Mouse (Mus musculus): ENCODE measurements around the gene Rtp3. TPM values are rescaled to one million over a fixed set of nuclear protein-coding genes. Genes with fewer than 3 reads are reported as not detected.

Gene Rtp3
- polyA plus RNA-seq, 1 experiment from 2014 or later, result 0.09 TPM

GRCm38 (mm10) chr9:110999856-111000255 lies 9.5 kb upstream of the Rtp3 start:
- no peak for ATAC-seq (ENCODE audit: insufficient number of reproducible peaks, low FRiP score)
- H3K4me2 ChIP-seq, result no peak overlapping the region
- no peaks in the 10 kb centered on the region for H3K27me3 ChIP-seq (replicated peaks)
- no peaks in the 10 kb centered on the region for H3K36me3 ChIP-seq
- no peak overlapping the region for H3K9ac ChIP-seq
- H3K4me3 ChIP-seq, result no peak overlapping the region
- no peak overlapping the region for H3K27ac ChIP-seq (ENCODE audit: poor library complexity, severe bottlenecking)
- 70% methylated on average over 10 of the region's 10 CpGs for WGBS
- 0 out of 2 replicates have a peak, but pooled peaks cover 9% of the 10 kb centered on the region for H3K4me1 ChIP-seq (replicated peaks)
- no peaks in the 10 kb centered on the region for H3K9me3 ChIP-seq (replicated peaks)

GRCm38 (mm10) chr9:110999056-110999455 lies 8.7 kb upstream of the Rtp3 start:
- 0 out of 2 replicates have a peak, but pooled peaks cover 9% of the 10 kb centered on the region for H3K4me1 ChIP-seq (replicated peaks)
- WGBS, result 90% methylated on average over 2 of the region's 2 CpGs
- H3K36me3 ChIP-seq, result no peaks in the 10 kb centered on the region
- H3K9ac ChIP-seq, result no peak overlapping the region
- H3K4me2 ChIP-seq, result no peak overlapping the region
- no peaks in the 10 kb centered on the region for H3K9me3 ChIP-seq (replicated peaks)
- ATAC-seq (ENCODE audit: insufficient number of reproducible peaks, low FRiP score), result no peak
- H3K4me3 ChIP-seq, result no peak overlapping the region
- H3K27me3 ChIP-seq (replicated peaks), result no peaks in the 10 kb centered on the region
- H3K27ac ChIP-seq (ENCODE audit: poor library complexity, severe bottlenecking), result no peak overlapping the region

GRCm38 (mm10) chr9:110997245-110997644 lies 6.9 kb upstream of the Rtp3 start:
- H3K9me3 ChIP-seq (replicated peaks), result no peaks in the 10 kb centered on the region
- no peaks in the 10 kb centered on the region for H3K27me3 ChIP-seq (replicated peaks)
- H3K27ac ChIP-seq (ENCODE audit: poor library complexity, severe bottlenecking), result no peak overlapping the region
- WGBS, result 2% methylated on average over 5 of the region's 5 CpGs
- H3K4me1 ChIP-seq (replicated peaks), result 0 out of 2 replicates have a peak, but pooled peaks cover 9% of the 10 kb centered on the region
- no peaks in the 10 kb centered on the region for H3K36me3 ChIP-seq
- H3K9ac ChIP-seq, result no peak overlapping the region
- no peak overlapping the region for H3K4me3 ChIP-seq
- ATAC-seq (ENCODE audit: insufficient number of reproducible peaks, low FRiP score), result no peak
- no peak overlapping the region for H3K4me2 ChIP-seq

- WGBS, result 10% methylated on average over 13 of the region's 13 CpGs
- ATAC-seq (ENCODE audit: insufficient number of reproducible peaks, low FRiP score), result peak; percentile 85
- H3K4me1 ChIP-seq (replicated peaks), result 0 out of 2 replicates have a peak, but pooled peaks cover 7% of the 10 kb centered on the region
- peak overlapping the region; percentile 72 for H3K4me2 ChIP-seq
- no peaks in the 10 kb centered on the region for H3K36me3 ChIP-seq
- H3K9ac ChIP-seq, result 0 out of 2 replicates have a peak overlapping the region, but pooled peaks have one; percentile 31
- H3K9me3 ChIP-seq (replicated peaks), result no peaks in the 10 kb centered on the region
- H3K27me3 ChIP-seq (replicated peaks), result no peaks in the 10 kb centered on the region
- peak overlapping the region; percentile 52 for H3K4me3 ChIP-seq
- peak overlapping the region; percentile 40; the same call in 1 of the 2 replicates for H3K27ac ChIP-seq (ENCODE audit: poor library complexity, severe bottlenecking)
These were observed 4.4 kb upstream of the Rtp3 start for GRCm38 (mm10) chr9:110994716-110995172.

- H3K36me3 ChIP-seq, result no peaks in the 10 kb centered on the region
- WGBS, result 39% methylated on average over 3 of the region's 3 CpGs
- H3K27ac ChIP-seq (ENCODE audit: poor library complexity, severe bottlenecking), result no peak overlapping the region
- H3K4me2 ChIP-seq, result no peak overlapping the region
- no peak for ATAC-seq (ENCODE audit: insufficient number of reproducible peaks, low FRiP score)
- no peak overlapping the region for H3K4me3 ChIP-seq
- H3K27me3 ChIP-seq (replicated peaks), result no peaks in the 10 kb centered on the region
- H3K9ac ChIP-seq, result no peak overlapping the region
- no peaks in the 10 kb centered on the region for H3K9me3 ChIP-seq (replicated peaks)
- H3K4me1 ChIP-seq (replicated peaks), result 0 out of 2 replicates have a peak, but pooled peaks cover 7% of the 10 kb centered on the region
These were observed 2.9 kb upstream of the Rtp3 start for GRCm38 (mm10) chr9:110993281-110993709.

GRCm38 (mm10) chr9:110989543-110989942 lies 840 bp downstream of the Rtp3 start:
- H3K4me1 ChIP-seq (replicated peaks), result 0 out of 2 replicates have a peak, but pooled peaks cover 7% of the 10 kb centered on the region
- H3K9me3 ChIP-seq (replicated peaks), result 0 out of 2 replicates have a peak, but pooled peaks cover 3% of the 10 kb centered on the region
- 82% methylated on average over 2 of the region's 2 CpGs for WGBS
- ATAC-seq (ENCODE audit: insufficient number of reproducible peaks, low FRiP score), result no peak
- H3K4me3 ChIP-seq, result no peak overlapping the region
- H3K4me2 ChIP-seq, result no peak overlapping the region
- H3K9ac ChIP-seq, result no peak overlapping the region
- no peaks in the 10 kb centered on the region for H3K36me3 ChIP-seq
- no peak overlapping the region for H3K27ac ChIP-seq (ENCODE audit: poor library complexity, severe bottlenecking)
- H3K27me3 ChIP-seq (replicated peaks), result no peaks in the 10 kb centered on the region

GRCm38 (mm10) chr9:110989141-110989540 lies 1.2 kb downstream of the Rtp3 start:
- Histone ChIP-seq H3K27me3 (replicated peaks) (no peaks in the 10 kb centered on the region), H3K9ac (no peak overlapping the region), H3K36me3 (no peaks in the 10 kb centered on the region), H3K4me1 (replicated peaks) (0 out of 2 replicates have a peak, but pooled peaks cover 7% of the 10 kb centered on the region), H3K9me3 (replicated peaks) (0 out of 2 replicates have a peak, but pooled peaks cover 3% of the 10 kb centered on the region), H3K4me2 (no peak overlapping the region), H3K27ac (ENCODE audit: poor library complexity, severe bottlenecking) (no peak overlapping the region), H3K4me3 (no peak overlapping the region)
- WGBS, result 47% methylated on average over 4 of the region's 4 CpGs
- no peak for ATAC-seq (ENCODE audit: insufficient number of reproducible peaks, low FRiP score)

- Histone ChIP-seq H3K4me3 (no peak overlapping the region), H3K9ac (no peak overlapping the region), H3K36me3 (no peaks in the 10 kb centered on the region), H3K4me2 (no peak overlapping the region), H3K27me3 (replicated peaks) (no peaks in the 10 kb centered on the region), H3K9me3 (replicated peaks) (0 out of 2 replicates have a peak, but pooled peaks cover 3% of the 10 kb centered on the region), H3K27ac (ENCODE audit: poor library complexity, severe bottlenecking) (no peak overlapping the region), H3K4me1 (replicated peaks) (0 out of 2 replicates have a peak, but pooled peaks cover 7% of the 10 kb centered on the region)
- WGBS, result 78% methylated on average over 3 of the region's 3 CpGs
- no peak for ATAC-seq (ENCODE audit: insufficient number of reproducible peaks, low FRiP score)
These were observed 2.3 kb downstream of the Rtp3 start for GRCm38 (mm10) chr9:110988078-110988477.

GRCm38 (mm10) chr9:110987331-110987730 lies 3.1 kb downstream of the Rtp3 start:
- ATAC-seq (ENCODE audit: insufficient number of reproducible peaks, low FRiP score), result no peak
- Histone ChIP-seq H3K27me3 (replicated peaks) (no peaks in the 10 kb centered on the region), H3K4me2 (no peak overlapping the region), H3K4me1 (replicated peaks) (0 out of 2 replicates have a peak, but pooled peaks cover 7% of the 10 kb centered on the region), H3K36me3 (no peaks in the 10 kb centered on the region), H3K9ac (no peak overlapping the region), H3K27ac (ENCODE audit: poor library complexity, severe bottlenecking) (no peak overlapping the region), H3K9me3 (replicated peaks) (0 out of 2 replicates have a peak, but pooled peaks cover 3% of the 10 kb centered on the region), H3K4me3 (no peak overlapping the region)
- 69% methylated on average over 4 of the region's 4 CpGs for WGBS

GRCm38 (mm10) chr9:110985951-110986350 lies 4.4 kb downstream of the Rtp3 start:
- Histone ChIP-seq H3K9ac (no peak overlapping the region), H3K4me1 (replicated peaks) (0 out of 2 replicates have a peak, but pooled peaks cover 7% of the 10 kb centered on the region), H3K36me3 (no peaks in the 10 kb centered on the region), H3K4me2 (no peak overlapping the region), H3K27me3 (replicated peaks) (no peaks in the 10 kb centered on the region), H3K4me3 (no peak overlapping the region), H3K27ac (ENCODE audit: poor library complexity, severe bottlenecking) (no peak overlapping the region), H3K9me3 (replicated peaks) (0 out of 2 replicates have a peak, but pooled peaks cover 3% of the 10 kb centered on the region)
- WGBS, result 80% methylated on average over 8 of the region's 8 CpGs
- ATAC-seq (ENCODE audit: insufficient number of reproducible peaks, low FRiP score), result no peak

- no peaks in the 10 kb centered on the region for H3K36me3 ChIP-seq
- 0 out of 2 replicates have a peak, but pooled peaks cover 7% of the 10 kb centered on the region for H3K4me1 ChIP-seq (replicated peaks)
- H3K9me3 ChIP-seq (replicated peaks), result 0 out of 2 replicates have a peak, but pooled peaks cover 4% of the 10 kb centered on the region
- WGBS, result 93% methylated on average over 5 of the region's 5 CpGs
- no peak overlapping the region for H3K4me3 ChIP-seq
- H3K9ac ChIP-seq, result no peak overlapping the region
- no peak overlapping the region for H3K4me2 ChIP-seq
- H3K27ac ChIP-seq (ENCODE audit: poor library complexity, severe bottlenecking), result no peak overlapping the region
- H3K27me3 ChIP-seq (replicated peaks), result no peaks in the 10 kb centered on the region
- ATAC-seq (ENCODE audit: insufficient number of reproducible peaks, low FRiP score), result no peak
These were observed 4.8 kb downstream of the Rtp3 start for GRCm38 (mm10) chr9:110985541-110985940.

All from heart, embryonic 12.5 days (tissue).